Mouse (Mus musculus) intestine, embryonic 15.5 days (tissue): Measurements from ENCODE around the gene Cptp. TPM values are rescaled to one million over a fixed set of nuclear protein-coding genes. Genes with fewer than 3 reads are reported as not detected.

ENCODE experiments used
- ATAC-seq: fragments of 200-750 bp; cut with Nextera tagmentation; 2 replicates; pipeline ENCODE4 v1.8.0; 2017; ENCODE audit warnings: moderate TSS enrichment, moderate library complexity
- H3K27ac ChIP-seq: fragments of 300-500 bp; sonication (generic); 2 replicates; pipeline ENCODE4 v1.5.1; 2015; ENCODE audit warnings: mild to moderate bottlenecking, inconsistent platforms
- H3K27me3 ChIP-seq: fragments of 300-500 bp; sonication (generic); replicated peaks from 2 replicates; pipeline ENCODE4 v1.6.1; 2015; ENCODE audit warnings: inconsistent platforms
- H3K36me3 ChIP-seq: fragments of 300-500 bp; sonication (generic); 2 replicates; pipeline ENCODE4 v1.6.1; 2015; ENCODE audit warnings: inconsistent platforms
- H3K4me1 ChIP-seq: fragments of 300-500 bp; sonication (generic); replicated peaks from 2 replicates; pipeline ENCODE4 v1.6.1; 2015; ENCODE audit warnings: inconsistent platforms
- H3K4me2 ChIP-seq: fragments of 300-500 bp; sonication (generic); replicated peaks from 2 replicates; pipeline ENCODE4 v1.6.1; 2015; ENCODE audit warnings: mild to moderate bottlenecking, inconsistent platforms
- H3K4me3 ChIP-seq: fragments of 300-500 bp; sonication (generic); replicated peaks from 2 replicates; pipeline ENCODE4 v1.5.1; 2015; ENCODE audit warnings: inconsistent platforms
- H3K9ac ChIP-seq: fragments of 300-500 bp; sonication (generic); 2 replicates; pipeline ENCODE4 v1.6.1; 2015; ENCODE audit warnings: inconsistent platforms
- H3K9me3 ChIP-seq: fragments of 300-500 bp; sonication (generic); 2 replicates; pipeline ENCODE4 v1.6.1; 2016; ENCODE audit warnings: inconsistent platforms
- WGBS: fragments of 180-500 bp; shearing (Covaris S2); methylation state at CpG from one replicate; pipeline ENCODE4 v1.1.7; 2015; 5-methylcytosine and 5-hydroxymethylcytosine counted together
- polyA plus RNA-seq: library from polyadenylated mRNA; unstranded; fragments of >200 nt; fragmentation: Nextera tagmentation; extraction: Ambion mirVana; gene quantifications from 2 replicates; pipeline ENCODE4 v1.2.1, GENCODE M21; 2015

The Cptp gene
- polyA plus RNA-seq, 1 experiment from 2014 or later, result 20.6 TPM

DNA sequence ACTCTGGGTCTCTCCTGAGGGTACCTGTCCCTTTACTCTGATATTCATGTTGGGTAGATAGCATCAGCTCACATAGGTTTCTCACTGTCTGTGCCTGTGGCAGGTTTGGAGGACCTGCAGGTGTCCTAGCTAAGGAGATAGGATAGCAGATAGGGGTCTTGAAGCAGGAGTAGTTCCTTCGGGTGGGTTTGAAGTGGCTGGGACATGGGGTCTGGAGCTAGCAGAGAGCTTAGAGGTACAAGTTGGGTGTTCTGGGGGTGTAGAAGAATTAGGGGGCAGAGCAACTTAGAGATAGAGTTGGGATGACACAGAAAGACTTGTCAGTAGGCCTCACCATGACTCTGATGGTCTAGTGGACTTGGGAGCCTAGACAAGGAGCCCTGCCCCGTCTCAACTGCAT is 19.8 kb downstream of the Cptp start:
- Histone ChIP-seq H3K36me3 (peaks cover 2% of the 10 kb centered on the region), H3K27ac (no peak overlapping the region), H3K27me3 (no peaks in the 10 kb centered on the region), H3K9me3 (no peaks in the 10 kb centered on the region), H3K4me3 (no peak overlapping the region), H3K9ac (no peak overlapping the region), H3K4me2 (0 out of 2 replicates have a peak overlapping the region, but pooled peaks have one; percentile 93), H3K4me1 (peaks cover 26% of the 10 kb centered on the region)
- 87% methylated on average over 2 of the region's 2 CpGs for WGBS
- ATAC-seq, result no peak

- no peak for ATAC-seq
- WGBS, result 59% methylated on average over 7 of the region's 7 CpGs
Measured at GRCm38 (mm10) chr4:155848434-155849095, 20.7 kb downstream of the Cptp start.

DNA sequence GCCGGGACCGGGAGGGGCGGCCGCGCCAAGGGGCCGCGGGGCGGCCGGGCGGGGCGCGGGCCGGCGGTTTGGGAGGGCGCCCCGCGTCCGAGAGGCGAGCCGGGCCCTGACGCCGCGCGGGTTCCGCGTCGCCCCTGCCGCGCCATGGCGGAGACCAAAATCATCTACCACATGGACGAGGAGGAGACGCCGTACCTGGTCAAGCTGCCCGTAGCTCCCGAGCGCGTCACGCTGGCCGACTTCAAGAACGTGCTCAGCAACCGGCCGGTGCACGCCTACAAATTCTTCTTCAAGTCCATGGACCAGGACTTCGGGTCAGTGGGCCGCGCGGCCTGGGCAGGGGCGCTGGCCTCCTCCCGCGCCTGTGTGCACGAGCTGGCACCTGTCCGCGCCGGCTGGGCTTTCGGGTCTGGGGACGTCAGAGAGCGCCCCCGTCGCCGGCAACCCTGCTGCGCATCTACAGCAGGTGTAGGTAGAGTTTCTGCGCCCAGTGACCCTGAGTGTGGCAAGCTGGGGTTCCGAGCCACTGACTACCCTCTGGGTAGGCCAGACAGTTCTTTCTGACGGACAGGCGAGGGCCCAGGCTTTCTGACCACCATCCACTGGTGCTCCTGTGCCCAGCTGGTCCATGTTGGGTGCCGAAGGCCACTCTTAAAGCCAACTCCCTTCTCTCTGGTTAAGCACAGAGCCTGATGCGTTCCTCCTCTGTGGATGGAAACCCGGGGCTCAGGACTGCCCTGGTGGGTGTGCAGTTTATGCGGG is 21.5 kb downstream of the Cptp start:
- Histone ChIP-seq H3K9ac (peak overlapping the region; percentile 89), H3K9me3 (no peaks in the 10 kb centered on the region), H3K4me3 (peak overlapping the region; percentile 86), H3K4me2 (peak overlapping the region; percentile 93), H3K36me3 (0 out of 2 replicates have a peak, but pooled peaks cover 1% of the 10 kb centered on the region), H3K4me1 (peaks cover 26% of the 10 kb centered on the region), H3K27me3 (no peaks in the 10 kb centered on the region), H3K27ac (peak overlapping the region; percentile 56)
- under 1% methylated on average over 65 of the region's 69 CpGs for WGBS
- peak; percentile 75 for ATAC-seq

More at GRCm38 (mm10) chr4:155848434-155849095, 20.7 kb downstream of the Cptp start:
- Histone ChIP-seq H3K9ac (peak overlapping the region; percentile 89), H3K27ac (no peak overlapping the region), H3K9me3 (no peaks in the 10 kb centered on the region), H3K4me3 (peak overlapping the region; percentile 86), H3K4me1 (peaks cover 26% of the 10 kb centered on the region), H3K36me3 (no peaks in the 10 kb centered on the region), H3K4me2 (peak overlapping the region; percentile 93), H3K27me3 (no peaks in the 10 kb centered on the region)

DNA sequence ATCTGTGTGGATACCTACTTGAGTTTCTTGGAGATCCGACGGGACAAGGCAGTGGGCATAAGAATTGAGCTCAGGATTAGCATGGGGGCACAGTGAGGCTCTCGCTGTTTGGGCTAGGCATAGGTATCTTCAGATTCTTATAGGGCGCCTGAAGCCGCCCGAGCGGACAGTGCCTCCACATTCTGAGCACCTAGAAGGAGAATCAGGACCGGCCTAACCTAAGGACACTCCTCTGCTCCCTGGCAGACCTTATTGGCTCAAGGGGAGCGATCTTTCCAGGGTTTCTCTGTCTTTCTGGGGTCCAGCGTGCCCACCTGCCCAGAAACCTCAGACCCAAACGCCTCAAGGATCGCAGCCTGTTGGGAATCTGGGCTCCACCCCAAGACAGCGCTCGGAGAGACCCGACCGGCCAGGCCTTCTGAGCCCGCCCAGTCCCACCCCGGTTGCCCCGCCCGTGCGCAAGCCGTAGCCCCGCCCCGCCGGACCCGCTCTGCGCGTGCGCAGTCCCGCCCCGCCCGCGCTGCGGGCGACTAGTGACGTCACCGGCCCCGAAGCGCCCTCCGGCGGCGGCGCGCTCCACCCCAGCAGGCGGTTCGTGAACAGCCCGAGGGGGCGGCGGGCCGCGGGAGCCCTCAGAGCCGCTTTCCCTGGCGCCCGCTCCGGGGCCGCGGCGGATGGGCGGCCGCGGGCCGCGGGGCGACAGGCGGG is 22.2 kb downstream of the Cptp start, which contains the start of gene Dvl1:
TSS of gene Dvl1 (plus strand) at position 532 of the 708 bp plus-strand sequence.
- Histone ChIP-seq H3K9me3 (no peaks in the 10 kb centered on the region), H3K4me3 (peak within 1 kb of the TSS; percentile 86), H3K9ac (peak within 1 kb of the TSS; percentile 89), H3K4me2 (peak within 1 kb of the TSS; percentile 93), H3K27me3 (no peaks in the 10 kb centered on the region), H3K4me1 (peaks cover 26% of the 10 kb centered on the region), H3K27ac (peak within 1 kb of the TSS; percentile 61), H3K36me3 (0 out of 2 replicates have a peak, but pooled peaks cover 4% of the 10 kb centered on the region)
- whole genome bisulfite sequencing, result 3% methylated on average over 46 of the region's 65 CpGs
- ATAC-seq, result peak; percentile 95

DNA sequence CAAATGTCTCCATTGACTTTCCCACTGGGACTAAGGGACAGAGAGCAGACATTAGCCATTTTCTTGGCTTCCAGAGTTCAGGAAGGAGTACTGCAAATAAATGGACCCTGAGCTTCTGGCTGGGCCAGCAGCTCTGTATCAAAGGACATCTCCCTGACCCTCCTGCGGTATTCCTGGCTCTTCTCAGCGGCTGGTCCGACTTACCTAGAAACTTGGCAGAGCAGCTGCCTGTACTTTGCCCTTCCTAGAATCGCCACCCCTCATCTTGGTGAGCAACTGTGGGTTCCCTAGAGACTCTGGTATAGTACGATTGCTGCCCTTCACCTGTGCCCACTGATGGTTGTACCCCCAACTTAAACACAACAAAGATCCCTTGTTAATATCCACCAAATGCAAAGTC is 26.0 kb downstream of the Cptp start:
- ATAC-seq, result no peak

DNA sequence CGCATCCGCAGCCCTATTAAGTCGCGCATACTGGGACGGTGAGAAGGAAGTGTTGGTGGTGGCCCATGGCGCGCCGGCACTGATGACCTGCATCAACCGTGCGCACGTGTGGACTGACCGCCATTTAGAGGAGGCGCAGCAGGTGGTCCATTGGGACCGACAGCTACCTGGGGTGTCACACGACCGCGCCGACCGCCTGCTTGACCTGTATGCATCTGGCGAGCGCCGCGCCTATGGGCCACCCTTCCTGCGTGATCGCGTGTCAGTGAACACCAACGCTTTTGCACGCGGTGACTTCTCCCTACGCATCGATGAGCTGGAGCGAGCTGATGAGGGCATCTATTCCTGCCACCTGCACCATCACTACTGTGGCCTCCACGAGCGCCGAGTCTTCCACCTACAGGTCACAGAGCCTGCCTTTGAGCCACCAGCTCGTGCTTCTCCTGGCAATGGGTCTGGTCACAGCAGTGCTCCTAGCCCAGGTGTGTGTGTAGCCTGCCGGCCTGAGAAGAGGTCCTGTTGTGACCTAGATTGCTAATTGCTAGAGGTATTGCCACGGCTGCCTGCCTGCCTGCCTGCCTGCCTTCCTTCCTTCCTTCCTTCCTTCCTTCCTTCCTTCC is 27.5 kb downstream of the Cptp start:
- Histone ChIP-seq H3K4me2 (peak overlapping the region; percentile 86), H3K27ac (no peak overlapping the region), H3K4me3 (peak overlapping the region; percentile 50), H3K4me1 (peaks cover 38% of the 10 kb centered on the region), H3K9ac (0 out of 2 replicates have a peak overlapping the region, but pooled peaks have one; percentile 54), H3K36me3 (0 out of 2 replicates have a peak, but pooled peaks cover 4% of the 10 kb centered on the region), H3K27me3 (no peaks in the 10 kb centered on the region), H3K9me3 (no peaks in the 10 kb centered on the region)
- WGBS, result 45% methylated on average over 38 of the region's 38 CpGs
- ATAC-seq, result peak; percentile 10

More for the DNA sequence above, 26.0 kb downstream of the Cptp start:
- Histone ChIP-seq H3K4me1 (peaks cover 36% of the 10 kb centered on the region), H3K27me3 (no peaks in the 10 kb centered on the region), H3K4me3 (no peak overlapping the region), H3K4me2 (no peak overlapping the region), H3K9me3 (no peaks in the 10 kb centered on the region), H3K27ac (no peak overlapping the region), H3K36me3 (0 out of 2 replicates have a peak, but pooled peaks cover 4% of the 10 kb centered on the region), H3K9ac (no peak overlapping the region)
- WGBS, result 88% methylated on average over 5 of the region's 5 CpGs

GRCm38 (mm10) chr4:155841003-155841454 is 28.2 kb downstream of the Cptp start:
- H3K27me3 ChIP-seq, result no peaks in the 10 kb centered on the region
- peak overlapping the region; percentile 50 for H3K4me3 ChIP-seq
- WGBS, result under 1% methylated on average over 32 of the region's 32 CpGs
- H3K27ac ChIP-seq, result peak overlapping the region; percentile 89
- H3K4me2 ChIP-seq, result peak overlapping the region; percentile 86
- peak; percentile 73 for ATAC-seq
- H3K36me3 ChIP-seq, result 0 out of 2 replicates have a peak, but pooled peaks cover 4% of the 10 kb centered on the region
- H3K4me1 ChIP-seq, result peaks cover 33% of the 10 kb centered on the region
- no peaks in the 10 kb centered on the region for H3K9me3 ChIP-seq
- peak overlapping the region; percentile 54 for H3K9ac ChIP-seq

DNA sequence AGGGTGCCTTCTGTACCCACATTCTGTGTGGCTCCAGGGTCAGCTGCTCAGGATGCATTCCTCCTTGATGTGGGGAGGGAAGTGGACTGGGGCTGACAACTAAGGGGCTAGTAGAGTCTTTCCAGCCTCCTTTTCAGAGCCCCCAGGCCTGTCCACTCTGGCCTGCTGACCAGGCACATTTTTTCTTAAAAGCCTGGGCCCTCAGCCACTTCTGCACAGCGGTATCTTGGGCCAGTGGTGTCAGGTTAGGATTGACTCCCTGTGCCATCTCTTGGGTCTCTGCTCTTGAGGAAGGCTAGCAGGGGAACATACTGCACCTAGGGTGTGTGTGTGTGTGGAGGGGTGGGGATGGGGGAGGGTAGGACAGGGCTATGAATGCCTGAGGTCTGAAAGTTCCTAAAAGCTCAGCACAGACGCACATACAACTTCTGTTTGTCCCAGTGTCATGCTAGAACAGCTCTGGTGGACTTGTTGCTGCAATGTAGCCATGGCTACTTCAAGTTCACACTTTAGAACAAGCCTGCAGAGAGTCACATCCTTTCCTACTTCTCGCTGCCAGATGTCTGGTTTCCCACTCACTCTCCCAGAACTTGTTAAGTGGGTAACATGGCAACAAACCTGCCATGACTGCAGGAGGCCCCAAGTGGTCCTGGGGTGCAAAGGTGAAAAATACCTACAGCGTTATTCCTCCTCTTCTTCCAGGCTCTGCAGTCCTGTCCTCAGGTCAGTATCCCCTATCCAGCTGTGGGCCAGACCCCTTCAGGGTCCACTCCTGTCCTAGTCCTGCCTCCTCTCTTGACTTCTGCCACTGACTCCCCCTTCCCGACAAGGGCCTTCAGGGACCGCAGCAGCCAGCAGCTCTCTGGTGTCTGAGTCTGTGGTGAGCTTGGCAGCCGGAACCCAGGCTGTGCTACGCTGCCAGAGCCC is 28.9 kb downstream of the Cptp start:
- ATAC-seq, result peak; percentile 21
- peak overlapping the region; percentile 50 for H3K4me3 ChIP-seq
- H3K27ac ChIP-seq, result peak overlapping the region; percentile 89
- H3K4me1 ChIP-seq, result peaks cover 33% of the 10 kb centered on the region
- 12% methylated on average over 8 of the region's 8 CpGs for WGBS
- peak overlapping the region; percentile 86 for H3K4me2 ChIP-seq
- no peaks in the 10 kb centered on the region for H3K27me3 ChIP-seq
- H3K9ac ChIP-seq, result peak overlapping the region; percentile 54
- no peaks in the 10 kb centered on the region for H3K9me3 ChIP-seq
- H3K36me3 ChIP-seq, result 0 out of 2 replicates have a peak, but pooled peaks cover 4% of the 10 kb centered on the region

DNA sequence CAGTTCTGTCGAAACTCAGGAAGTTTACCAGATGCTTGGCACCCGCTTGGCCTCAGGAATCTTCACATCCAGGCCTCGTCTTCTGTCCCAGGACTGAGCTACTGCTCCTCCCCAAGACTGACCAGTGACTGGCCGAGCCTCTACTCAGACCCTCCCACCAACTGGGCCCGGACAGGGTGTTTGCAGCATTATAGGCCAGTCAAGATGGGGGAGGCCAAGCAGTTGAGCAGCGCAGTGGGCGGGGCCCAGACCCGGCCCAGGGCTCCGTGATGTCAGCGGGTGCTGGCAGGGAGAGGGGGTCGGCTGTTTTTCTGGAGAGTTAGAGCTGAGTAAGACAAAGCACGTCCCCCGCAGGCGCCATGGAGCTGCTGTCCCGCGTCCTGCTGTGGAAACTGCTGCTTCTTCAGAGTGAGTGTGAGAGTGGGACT is 29.7 kb downstream of the Cptp start, which contains the start of gene Mxra8:
TSS of gene Mxra8 (plus strand) at position 198 of the 428 bp plus-strand sequence.
- 10% methylated on average over 16 of the region's 16 CpGs for WGBS
- peak; percentile 82 for ATAC-seq
- H3K4me1 ChIP-seq, result peaks cover 33% of the 10 kb centered on the region
- no peaks in the 10 kb centered on the region for H3K27me3 ChIP-seq
- peak within 1 kb of the TSS; percentile 50 for H3K4me3 ChIP-seq
- H3K9ac ChIP-seq, result peak within 1 kb of the TSS; percentile 54
- peak within 1 kb of the TSS; percentile 89 for H3K27ac ChIP-seq
- H3K9me3 ChIP-seq, result no peaks in the 10 kb centered on the region
- H3K36me3 ChIP-seq, result 0 out of 2 replicates have a peak, but pooled peaks cover 4% of the 10 kb centered on the region
- H3K4me2 ChIP-seq, result peak within 1 kb of the TSS; percentile 86

GRCm38 (mm10) chr4:155838187-155839153 is 30.8 kb downstream of the Cptp start:
- Histone ChIP-seq H3K9ac (no peak overlapping the region), H3K36me3 (0 out of 2 replicates have a peak, but pooled peaks cover 4% of the 10 kb centered on the region), H3K4me3 (no peak overlapping the region), H3K9me3 (no peaks in the 10 kb centered on the region), H3K27ac (peak overlapping the region; percentile 89), H3K4me1 (peaks cover 38% of the 10 kb centered on the region), H3K4me2 (peak overlapping the region; percentile 12; the same call in 1 of the 2 replicates), H3K27me3 (no peaks in the 10 kb centered on the region)
- 38% methylated on average over 8 of the region's 8 CpGs for WGBS
- ATAC-seq, result no peak
